Mouse (Mus musculus) lung, postnatal 14 days (tissue): Measurements from ENCODE around the gene Unc93a2.
"Not testable (repeated sequence)": the region's sequence is repeated elsewhere in the genome, so short reads cannot be mapped to it uniquely, and the experiment has no call there.

Experiments used
- DNase-seq: peaks from one replicate; pipeline ENCODE4 v3.0.0; 2021

Gene Unc93a2

GRCm38 (mm10) chr17:7369401-7369800, 15.9 kb downstream of the Unc93a2 start:
- not testable (repeated sequence) for DNase-seq

- DNase-seq, result not testable (repeated sequence)
Observed at GRCm38 (mm10) chr17:7366676-7367374, 18.4 kb downstream of the Unc93a2 start.

- not testable (repeated sequence) for DNase-seq
Observed at GRCm38 (mm10) chr17:7366265-7366664, 19.0 kb downstream of the Unc93a2 start.

GRCm38 (mm10) chr17:7365615-7366014, 19.6 kb downstream of the Unc93a2 start:
- not testable (repeated sequence) for DNase-seq

GRCm38 (mm10) chr17:7360749-7361465, 24.4 kb downstream of the Unc93a2 start:
- not testable (repeated sequence) for DNase-seq

- DNase-seq, result not testable (repeated sequence)
Observed at GRCm38 (mm10) chr17:7359806-7360205, 25.5 kb downstream of the Unc93a2 start.

- not testable (repeated sequence) for DNase-seq
Observed at GRCm38 (mm10) chr17:7352596-7352995, 32.7 kb downstream of the Unc93a2 start, which contains the start of gene Ttll2. Gene Ttll2, minus strand, starts transcription at chr17:7352696.

- not testable (repeated sequence) for DNase-seq
Observed at GRCm38 (mm10) chr17:7348765-7349164, 36.5 kb downstream of the Unc93a2 start.

GRCm38 (mm10) chr17:7337381-7337780, 47.9 kb downstream of the Unc93a2 start:
- DNase-seq, result not testable (repeated sequence)

- not testable (repeated sequence) for DNase-seq
Observed at GRCm38 (mm10) chr17:7332745-7333144, 52.5 kb downstream of the Unc93a2 start.

- DNase-seq, result not testable (repeated sequence)
Observed at GRCm38 (mm10) chr17:7326415-7326814, 58.8 kb downstream of the Unc93a2 start.

GRCm38 (mm10) chr17:7324346-7324745, 60.9 kb downstream of the Unc93a2 start, which contains the start of gene Tcp10a:
Gene Tcp10a, plus strand, starts transcription at chr17:7324646.
- not testable (repeated sequence) for DNase-seq

GRCm38 (mm10) chr17:7319789-7320188, 65.5 kb downstream of the Unc93a2 start:
- not testable (repeated sequence) for DNase-seq

GRCm38 (mm10) chr17:7315693-7316382, 69.4 kb downstream of the Unc93a2 start:
- not testable (repeated sequence) for DNase-seq
